Mouse (Mus musculus): ENCODE measurements around the gene Lpcat4.

GRCm38 (mm10) chr2:112203056-112203455 lies 36.2 kb upstream of the Lpcat4 start:
- TF ChIP-seq CTCF (IDR thresholded peaks at IDR 0.05; ENCODE audit: borderline replicate concordance, control insufficient read depth, extremely low read depth, insufficient read depth, low read length, poor library complexity) (no peak), POLR2A (IDR thresholded peaks at IDR 0.05; ENCODE audit: control insufficient read depth, extremely low read depth, insufficient read depth, low read length, poor library complexity) (no peak)
